Mouse (Mus musculus) spleen, postnatal 36 days (tissue): ENCODE measurements around the gene Lekr1.
A peak's percentile ranks its signal among the peaks of the same experiment; 100 is the strongest.

Experiments used
- DNase-seq, 2 experiments: peaks; one replicate each; pipeline ENCODE4 v3.0.0; 2022; ENCODE audit warnings: low spot score in 2 of 2, mixed read lengths in 1 of 2

Gene Lekr1

DNA sequence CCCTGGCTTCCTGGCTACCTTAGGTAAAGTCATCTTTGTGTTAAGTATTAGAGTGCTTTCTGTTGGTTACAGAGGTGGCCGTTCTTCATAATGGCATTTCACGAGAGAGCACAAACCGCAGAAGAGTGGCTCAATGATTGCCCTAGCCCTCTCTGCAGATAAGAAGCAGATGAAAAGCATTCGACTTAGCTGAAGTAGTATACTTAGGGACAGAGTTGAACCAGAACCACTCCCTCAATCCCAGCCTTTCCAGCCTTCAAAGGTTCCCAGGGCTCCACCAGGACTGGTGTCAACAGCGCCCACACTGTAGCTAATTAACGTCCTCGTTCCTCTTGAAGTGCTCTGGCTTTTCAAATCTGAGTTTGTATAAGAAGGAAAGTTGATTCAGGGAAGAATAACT lies 166.4 kb downstream of the Lekr1 start:
- DNase-seq: no peak

DNA sequence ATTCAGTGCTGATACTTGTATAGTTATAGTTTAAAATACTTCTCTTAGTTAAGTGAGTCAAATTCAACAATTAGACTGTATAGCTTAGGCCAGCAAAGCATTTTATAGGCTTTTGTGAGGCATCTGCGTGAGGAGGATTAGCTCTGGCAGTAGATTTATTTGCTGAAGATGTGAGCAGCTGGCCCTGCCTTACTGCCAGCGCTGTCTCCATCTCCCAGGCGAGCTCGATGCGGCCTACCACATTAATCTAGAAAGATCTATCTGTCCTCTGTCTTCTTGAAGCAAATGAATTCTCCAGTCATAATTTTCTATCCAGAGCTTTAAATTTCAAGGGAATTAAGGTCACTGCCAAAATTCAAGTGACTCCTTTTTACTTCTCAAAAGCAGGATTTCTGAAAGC lies 170.4 kb downstream of the Lekr1 start:
- DNase-seq: no peak

DNA sequence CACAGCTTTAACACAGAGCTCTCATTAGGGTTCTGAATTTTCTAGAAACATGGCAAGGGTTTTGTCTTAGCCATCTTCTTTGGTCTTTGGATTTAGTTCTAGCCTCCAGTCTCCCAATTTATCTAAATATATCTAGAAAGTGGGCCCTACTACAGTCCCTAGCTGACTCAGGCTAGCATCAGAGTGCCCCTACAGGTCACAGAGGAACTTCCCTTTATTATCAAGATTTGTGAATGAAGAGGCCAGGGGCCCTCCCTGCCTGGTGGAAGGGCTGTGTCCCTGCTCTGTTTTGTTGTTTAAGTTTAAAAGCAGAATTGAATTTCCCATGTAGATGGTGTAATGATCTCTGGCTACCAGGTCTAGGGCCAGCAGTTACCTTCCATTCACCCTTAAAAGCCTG lies 173.6 kb downstream of the Lekr1 start:
- no peak for DNase-seq

DNA sequence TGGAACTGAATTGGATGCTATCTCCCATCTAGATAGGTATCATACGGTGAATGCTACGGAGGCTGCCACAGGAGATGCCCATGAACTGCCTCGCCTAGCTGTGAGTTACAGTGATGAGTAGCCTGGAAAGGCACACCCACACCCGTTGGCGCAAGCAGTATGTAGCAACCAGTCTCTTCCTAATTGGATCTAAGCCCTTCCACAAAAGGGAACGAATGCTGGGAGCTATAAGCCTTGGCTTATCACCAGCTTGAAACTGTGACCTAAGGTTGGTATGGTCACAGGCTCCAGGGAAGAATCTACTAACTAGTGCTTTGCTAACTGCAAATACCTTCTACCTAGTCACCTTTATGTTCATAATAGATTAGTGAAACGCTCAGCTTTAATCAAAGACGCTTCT lies 175.1 kb downstream of the Lekr1 start:
- no peak for DNase-seq

DNA sequence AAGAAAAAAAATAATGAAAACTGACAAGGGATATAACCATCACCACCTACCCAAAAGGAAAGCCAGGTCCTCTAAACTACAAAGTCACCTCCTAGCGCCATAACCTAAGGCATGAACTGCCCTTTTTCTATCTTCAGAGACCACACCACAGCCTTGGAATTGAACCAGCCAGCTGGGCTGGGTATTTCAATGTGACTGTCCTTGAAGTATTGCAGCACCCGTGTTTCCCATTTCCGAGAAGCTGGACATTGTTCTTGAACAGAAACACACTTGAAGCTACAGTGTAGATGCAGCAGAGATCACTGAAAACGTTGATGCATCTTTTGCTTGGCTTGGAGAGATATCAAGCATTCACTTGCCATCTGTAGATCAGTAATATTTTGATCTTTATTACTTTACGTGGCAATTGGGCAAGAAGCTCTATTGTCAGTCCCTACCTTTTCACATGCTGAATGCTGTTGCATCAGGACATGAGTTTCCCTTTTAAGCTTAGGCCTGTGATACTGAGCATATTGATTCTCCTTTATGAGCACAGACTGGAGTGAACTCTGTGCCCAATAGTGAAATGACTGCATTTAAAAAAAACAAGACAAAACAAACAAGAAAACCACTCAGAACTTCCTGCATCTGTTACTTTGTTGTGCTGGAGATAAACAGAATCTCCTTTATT lies 176.6 kb downstream of the Lekr1 start:
- DNase-seq: no peak

DNA sequence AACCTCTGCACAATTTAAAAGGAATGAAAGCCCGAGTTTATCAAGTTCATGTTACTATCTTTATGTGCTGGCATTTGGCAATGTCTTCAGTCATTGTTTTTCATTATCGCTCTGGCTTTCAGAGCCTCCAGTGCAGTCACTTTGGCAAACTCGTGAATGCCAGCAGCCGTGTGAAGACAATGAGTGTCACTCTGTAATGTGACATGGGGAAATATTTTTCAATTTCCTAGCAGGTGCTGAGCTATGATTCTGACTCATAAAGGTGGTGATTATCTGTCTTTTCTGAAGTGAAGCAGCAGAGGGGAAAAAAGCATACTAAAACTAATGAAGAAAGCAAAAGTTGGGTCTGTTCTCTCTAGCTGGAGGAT lies 177.1 kb downstream of the Lekr1 start:
- DNase-seq: no peak

DNA sequence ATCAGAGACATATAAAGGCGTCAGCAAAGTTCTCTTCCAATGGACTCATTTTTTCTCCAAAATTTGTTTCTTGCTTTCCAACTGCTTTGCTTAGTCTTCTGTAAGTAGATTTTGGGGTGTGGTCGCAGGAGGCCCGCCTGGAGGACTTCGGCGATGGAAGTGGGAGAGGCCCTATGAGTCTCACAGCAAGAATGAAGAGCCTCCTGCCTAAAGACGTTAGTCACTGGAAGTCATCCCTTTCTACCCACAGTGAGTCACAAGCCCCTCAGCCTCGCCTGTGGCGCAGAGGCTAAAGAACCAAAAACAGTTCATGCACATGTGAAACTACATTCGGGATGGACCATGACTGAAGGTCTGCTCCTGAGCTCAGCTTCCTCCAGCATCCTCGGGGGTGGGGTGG lies 178.3 kb downstream of the Lekr1 start:
- no peak for DNase-seq

DNA sequence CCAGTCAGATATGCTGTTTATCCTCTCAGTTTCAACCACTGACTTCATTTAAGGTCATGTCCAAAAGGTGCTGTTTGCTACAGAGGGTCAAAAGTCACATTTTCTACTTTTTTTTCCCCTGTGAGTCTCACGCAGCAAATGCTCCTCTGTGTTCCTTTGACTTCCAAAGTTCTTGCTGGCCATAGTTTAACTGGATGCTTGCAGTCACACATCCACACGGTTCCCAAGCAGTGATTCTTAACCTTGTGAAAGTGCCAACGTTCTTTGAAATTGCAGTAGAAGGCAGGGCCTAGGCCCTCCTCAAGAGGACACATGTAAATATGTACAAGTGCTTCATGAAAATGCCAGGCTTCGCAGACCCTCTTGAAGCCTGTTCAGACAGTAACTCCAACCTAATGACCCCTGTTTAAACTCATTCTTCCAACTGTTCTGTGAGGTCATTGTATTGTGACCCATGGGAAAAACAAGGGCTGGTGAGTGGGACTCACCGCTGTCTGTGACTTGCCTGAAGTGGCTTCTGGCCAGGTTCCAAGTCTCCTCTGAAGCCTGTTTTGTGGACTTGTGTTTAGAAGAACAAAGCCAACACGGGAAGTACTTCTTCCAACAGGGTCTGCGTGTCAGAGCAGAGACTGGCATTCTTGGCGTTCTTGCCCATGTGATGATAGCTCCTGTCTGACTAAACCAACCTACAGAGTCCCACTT lies 179.0 kb downstream of the Lekr1 start:
- DNase-seq: no peak

DNA sequence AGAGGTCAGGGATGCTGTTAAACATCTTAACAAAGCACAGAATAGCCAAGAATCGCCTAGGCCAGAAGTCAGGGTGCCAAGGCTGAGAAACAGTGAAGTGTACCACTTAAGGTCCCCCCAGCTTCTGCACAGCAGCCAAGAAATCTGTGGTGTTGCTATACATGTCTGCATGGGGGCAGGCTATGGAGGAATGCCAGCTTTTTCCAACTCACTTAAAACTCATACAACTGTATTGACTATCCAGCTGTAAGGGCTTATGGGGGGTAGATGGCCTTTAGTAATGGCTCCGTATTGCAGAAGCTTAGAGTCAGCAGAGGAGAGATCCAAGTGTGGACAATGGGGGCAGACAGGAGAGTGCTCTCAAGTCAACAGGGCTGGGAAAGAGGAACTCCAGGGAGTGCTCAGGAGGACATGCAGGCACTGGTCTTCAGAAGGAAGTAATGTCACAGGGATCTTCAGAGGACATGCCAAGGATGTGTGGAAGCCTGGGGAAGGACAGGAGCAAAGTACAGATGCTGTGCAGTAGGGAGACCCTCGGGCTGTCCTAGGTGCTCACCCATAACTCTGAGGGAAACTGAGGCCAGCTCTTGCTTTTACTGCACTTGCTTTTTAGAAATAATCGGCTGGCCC lies 181.2 kb downstream of the Lekr1 start:
- no peak for DNase-seq

DNA sequence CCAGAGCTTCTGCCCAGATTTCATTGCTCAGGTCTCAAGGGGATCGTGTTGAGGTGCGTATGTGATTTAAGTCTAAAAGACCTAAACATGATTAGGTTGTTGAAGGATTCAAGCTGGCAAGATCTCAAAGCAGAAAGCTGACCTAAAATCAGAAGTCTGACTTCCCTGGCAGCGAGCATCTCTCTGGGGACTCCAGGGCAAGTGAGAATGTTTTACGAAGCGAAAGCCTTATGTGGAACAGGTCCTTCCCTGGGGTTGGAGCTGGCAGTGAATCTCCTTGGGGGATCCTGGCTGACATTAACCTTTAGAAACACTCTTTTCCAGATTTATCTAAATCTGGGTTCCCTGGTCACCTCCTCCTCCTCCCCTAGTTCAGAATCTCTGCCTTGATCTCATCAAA lies 187.7 kb downstream of the Lekr1 start:
- no peak for DNase-seq

DNA sequence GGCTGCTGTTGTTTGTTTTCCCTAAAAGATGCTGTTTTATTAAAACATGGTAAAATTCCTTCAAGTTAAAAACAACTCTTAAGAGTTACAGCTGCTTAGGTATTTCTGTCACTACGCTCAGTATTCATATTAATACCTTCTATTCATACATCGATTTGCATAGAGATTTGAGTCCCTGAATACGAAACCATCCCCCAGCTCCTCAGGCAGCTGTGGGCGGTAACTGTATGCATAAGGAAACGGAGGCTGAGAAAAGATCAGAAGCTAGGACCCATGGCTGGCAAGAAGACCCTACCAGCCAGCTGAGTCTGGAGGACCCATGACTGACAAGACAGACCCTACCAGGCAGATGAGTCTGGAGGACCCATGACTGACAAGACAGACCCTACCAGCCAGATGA lies 189.5 kb downstream of the Lekr1 start:
- DNase-seq: no peak

DNA sequence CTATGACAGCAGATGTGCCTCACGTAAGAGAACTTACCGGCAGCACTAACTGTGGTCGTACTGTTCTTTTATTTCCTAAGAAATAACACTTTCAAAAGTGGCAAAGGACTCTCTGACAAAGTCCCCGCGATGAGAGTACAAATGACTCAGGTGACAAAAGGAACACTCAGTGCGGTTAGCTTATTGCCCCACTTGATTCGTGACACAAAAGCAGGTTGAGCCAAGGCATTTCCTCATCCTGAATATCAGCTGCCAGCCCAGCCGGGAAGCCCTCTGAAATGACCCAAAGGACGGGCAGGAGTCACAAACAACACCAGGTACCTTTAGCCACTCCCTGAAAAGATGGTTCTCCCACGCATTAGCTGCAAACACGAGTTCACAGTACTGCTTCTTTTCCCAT lies 192.1 kb downstream of the Lekr1 start:
- DNase-seq: no peak

DNA sequence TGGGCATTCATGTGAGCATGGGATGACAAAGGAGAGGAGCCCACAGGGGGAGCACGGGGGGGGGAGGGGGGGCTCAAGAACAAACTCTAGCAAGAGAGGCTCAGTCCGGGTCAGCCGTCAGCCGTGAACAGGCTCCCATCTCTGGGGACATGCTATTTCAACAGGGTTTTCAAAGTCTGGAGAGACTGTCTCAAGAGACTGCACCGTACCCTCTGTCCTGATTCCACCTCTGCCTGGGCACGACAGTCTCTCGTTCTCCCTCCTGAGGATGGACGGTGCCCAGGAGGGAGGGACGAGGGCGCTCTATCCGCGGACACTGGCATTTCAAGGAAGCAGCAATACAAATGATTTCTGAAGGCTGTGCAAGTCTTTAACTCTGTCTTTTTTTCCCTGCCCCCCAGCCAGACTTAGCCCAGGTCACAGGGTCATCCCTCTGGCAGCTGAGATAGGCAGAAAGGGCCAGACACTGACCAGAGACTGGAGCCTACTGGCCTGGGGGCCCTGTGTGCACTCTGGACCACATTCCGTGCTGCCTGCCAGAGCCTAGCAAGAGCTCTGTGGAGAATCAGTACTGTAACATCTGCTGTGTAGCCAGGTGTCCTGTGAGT lies 192.8 kb downstream of the Lekr1 start:
- no peak for DNase-seq

DNA sequence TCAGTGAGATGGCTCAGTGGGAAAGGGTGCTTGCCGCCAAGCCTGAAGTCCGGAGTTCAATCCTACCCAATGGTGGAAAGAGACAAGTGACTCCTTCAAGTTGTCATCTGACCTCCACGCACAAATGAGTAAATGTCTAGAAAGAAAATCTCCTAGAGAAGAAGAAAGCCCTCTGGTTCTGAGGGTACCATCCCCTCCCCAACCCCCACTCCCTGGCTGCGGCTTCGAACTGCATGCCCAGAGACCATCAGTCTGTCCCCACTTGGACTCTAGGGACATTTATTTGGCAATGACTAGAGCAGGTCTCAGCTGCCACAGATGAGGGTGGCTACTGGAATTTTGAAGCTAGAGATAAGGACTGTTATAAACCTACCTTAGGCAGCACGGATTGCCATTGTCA lies 193.7 kb downstream of the Lekr1 start:
- no peak for DNase-seq

DNA sequence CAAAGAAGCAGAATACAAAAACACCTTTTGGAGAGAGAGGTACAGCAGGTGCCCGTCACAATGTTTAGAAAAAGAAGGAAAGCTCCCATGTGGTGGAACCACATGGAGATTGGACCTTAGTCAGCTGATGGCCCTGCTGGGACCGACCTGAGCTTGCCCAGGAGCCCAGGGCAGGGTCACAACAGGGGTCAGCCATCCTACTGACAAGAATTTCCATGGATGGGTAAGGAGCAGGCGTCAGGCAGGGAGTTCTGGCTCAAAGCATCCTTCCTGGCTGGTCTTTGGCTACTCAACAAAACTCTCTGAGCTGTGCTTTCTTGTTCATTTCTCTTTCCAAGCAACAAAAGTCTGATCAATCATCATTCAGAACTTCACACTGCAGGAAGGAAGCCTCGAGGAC lies 194.9 kb downstream of the Lekr1 start:
- no peak for DNase-seq

DNA sequence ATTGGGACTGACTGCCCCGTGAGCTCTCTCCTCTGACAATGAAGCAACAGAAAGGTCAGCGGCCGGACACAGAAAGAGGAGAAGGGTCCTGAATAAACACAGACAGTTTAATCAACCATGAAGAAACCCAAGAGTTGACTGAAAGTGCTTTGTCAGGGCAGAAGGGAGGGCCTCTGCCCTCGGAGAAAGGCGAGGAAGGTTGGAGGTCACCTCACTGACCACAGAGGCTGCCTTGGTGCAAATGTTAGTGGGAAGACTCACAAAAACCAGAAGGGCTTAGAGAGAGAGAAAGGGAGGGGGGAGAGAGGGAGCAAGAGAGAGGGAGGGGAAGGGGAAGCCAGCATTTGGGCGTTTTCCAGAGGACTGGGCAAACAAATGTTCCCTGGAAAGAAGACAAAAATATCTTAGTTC lies 195.4 kb downstream of the Lekr1 start:
- DNase-seq: no peak

DNA sequence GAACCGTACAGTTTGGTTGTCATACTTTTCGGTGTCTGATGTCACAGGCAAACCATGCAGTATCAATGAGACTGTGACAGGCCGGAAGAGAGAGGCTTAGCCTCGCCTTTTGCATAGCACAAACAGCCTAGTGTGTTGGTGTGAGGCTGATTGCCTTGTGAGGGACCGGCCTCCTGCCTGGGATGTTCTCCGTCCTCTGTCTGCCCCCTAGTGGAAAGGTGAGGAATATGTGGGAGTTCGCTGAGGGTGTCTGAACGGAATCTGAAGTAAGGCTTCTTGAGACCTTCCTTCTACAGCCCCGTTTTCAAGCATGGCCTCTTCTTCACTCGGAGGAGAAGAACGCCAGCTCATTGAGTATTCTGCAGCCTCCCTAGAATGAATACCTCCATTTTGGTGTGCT lies 197.3 kb downstream of the Lekr1 start:
- DNase-seq: peak; percentile 60 to 61

DNA sequence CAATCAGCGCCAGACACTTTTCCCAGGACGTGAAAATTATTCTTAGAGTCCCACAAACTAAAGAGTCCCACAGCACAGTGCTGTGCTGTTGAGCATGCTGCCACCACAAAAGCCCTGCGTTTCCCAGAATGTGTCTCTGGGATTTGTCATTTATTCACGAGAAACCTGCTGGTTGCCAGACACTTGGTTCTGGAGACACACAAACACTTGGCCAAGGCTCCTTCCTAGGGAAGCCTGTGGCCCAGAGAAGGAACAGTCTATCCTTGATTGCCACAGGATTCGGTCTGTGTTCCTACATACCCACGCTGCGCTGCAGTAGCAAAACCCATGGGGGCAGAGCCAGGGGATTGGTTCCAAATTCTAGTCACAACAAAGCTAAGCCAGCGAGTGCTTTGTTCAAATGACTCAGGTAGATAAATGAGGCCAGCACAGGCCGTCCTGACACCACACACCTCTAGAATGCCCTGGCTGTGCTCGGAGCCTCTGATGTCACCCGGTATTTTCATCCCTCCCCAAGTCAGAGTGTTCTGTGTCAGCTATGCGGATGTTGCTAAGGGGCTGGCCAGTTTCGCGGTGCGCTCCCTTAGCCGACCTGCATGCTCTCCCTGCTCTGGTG lies 197.8 kb downstream of the Lekr1 start:
- DNase-seq: no peak

DNA sequence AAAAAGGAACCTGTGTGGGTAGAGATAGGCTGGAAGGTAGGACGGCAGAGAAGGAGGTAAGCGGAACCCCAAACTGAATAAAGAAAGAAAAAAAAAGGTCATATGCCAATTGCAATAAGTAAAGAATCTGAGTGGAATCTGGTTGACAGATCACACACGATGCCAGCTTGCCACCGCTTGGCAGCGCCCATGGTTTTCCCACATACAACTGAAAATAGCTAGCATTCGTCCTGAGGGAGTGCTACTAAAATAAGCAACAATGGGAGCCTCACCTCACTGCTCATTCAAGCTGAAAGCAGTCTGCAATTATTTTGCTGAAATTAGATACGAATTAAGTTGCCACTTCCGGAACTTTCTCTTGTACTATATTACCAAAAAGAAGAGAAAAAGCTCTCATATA lies 202.9 kb downstream of the Lekr1 start:
- no peak for DNase-seq

DNA sequence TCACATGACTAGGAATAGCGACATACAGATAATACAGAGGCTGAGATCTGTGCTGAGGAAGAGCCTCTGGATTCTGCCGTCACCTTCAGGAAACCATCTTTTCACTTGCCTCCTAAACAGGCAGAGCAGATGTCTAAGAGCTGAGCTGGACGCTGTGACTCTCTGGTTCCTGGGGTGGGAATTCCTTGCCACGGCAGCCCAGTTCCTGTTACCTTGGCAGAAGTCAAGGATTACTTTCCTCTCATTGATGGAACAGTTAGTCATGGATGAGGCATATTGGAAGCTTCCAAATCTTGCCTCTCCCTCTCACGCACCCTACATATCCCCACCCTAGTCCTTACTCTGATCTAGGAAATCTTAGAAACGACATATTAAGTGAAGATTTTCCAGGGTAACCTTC lies 203.7 kb downstream of the Lekr1 start:
- DNase-seq: no peak

DNA sequence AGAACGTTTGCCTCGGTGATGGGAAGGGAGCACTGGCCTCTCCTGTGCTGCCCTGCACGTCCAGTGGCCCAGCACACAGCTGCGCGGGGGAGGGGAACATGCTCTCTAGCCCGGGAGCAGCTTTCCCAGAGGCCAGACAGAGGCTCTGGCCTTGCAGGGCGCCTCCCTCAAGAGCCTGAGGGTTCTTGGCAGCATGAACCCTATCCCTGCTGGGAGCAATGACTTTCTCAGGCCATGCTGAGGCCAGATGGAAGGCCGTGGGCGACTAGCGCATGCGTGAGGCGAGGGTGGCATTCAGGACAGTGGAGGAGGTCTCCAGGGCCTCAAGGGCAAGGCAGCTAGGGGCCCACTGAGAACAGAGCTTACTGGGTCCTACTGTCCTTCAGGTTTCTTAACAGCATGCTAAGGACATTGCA lies 205.2 kb downstream of the Lekr1 start:
- peak; percentile 12 to 17 for DNase-seq

DNA sequence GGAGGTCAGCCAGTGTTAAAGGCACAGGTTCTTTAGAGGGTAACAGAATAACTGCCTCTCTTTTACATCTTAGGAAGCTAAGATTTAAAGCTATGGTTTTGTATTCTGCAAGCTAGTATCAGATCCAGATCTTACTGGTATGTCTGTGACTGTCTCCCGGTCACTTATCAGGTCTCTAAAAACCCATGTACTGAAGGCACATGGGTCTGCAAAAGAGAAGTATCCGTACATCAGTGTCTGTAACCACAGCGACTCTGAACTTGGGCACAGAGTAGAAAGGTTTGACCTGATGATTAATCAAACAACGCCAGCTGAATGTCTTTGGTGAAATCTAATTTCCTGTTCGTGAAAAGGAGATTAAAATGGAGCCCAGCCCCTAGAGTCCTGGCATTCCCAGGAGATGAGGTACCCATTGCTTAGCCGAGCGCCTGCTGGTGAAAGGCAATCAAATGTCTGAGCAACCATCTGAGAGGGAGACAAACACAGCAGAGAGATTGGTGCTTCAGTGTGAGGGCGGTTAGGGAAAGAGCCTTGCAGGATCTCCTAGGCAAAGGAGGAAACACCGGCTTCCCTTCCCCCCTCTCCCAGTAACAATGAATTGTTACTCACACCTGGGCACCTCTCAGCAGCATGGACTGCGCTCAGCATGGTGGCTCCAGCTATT lies 205.7 kb downstream of the Lekr1 start:
- no peak for DNase-seq
